Mouse (Mus musculus): ENCODE measurements around the gene Pif1.
A peak's percentile ranks its signal among the peaks of the same experiment; 100 is the strongest.

The Pif1 gene

DNA sequence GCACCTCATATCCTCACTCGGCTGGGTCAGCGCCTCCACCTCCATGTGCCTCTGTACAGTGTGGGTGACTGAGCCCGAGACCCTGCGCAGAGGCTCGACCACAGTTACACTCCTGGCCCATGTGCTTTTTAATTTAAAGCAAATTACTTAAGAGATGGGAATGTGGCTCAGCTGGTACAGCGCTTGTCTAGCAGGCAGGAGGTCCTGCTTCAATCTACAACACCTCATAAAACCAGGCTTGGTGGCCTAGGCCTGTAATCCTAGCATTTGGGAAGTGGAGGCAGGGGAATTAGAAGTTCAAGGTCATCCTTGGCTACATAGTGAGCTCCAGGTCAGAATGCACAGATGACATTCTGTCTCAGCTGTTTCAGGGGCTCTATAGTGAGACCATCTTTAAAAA is 28.2 kb upstream of the Pif1 start:
- no peak for DNase-seq (ENCODE audit: extremely low spot score, low spot score)

DNA sequence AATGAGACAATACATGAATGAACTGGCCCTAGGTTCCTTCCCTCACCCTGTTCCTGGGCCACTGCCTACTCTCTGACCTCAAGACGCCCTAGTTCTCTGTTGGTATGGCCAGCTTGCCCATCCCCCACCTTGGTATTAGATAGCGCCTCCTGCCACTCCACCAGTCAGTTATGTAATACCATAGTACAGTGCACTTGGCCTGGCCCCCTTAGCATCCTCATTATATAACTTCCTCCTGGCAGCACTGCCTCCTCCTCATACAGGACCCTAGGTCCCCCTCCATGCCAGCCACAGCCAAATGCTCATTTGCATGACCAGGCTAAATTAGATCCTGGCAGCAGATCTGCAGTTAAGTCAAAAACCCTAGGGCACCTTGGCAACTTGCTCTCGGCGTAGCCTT is 25.9 kb upstream of the Pif1 start:
- DNase-seq (ENCODE audit: extremely low spot score, low spot score): no peak

- DNase-seq (ENCODE audit: extremely low spot score, low spot score): peak; percentile 35
Observed at GRCm38 (mm10) chr9:65562081-65562506, 24.9 kb upstream of the Pif1 start.

DNA sequence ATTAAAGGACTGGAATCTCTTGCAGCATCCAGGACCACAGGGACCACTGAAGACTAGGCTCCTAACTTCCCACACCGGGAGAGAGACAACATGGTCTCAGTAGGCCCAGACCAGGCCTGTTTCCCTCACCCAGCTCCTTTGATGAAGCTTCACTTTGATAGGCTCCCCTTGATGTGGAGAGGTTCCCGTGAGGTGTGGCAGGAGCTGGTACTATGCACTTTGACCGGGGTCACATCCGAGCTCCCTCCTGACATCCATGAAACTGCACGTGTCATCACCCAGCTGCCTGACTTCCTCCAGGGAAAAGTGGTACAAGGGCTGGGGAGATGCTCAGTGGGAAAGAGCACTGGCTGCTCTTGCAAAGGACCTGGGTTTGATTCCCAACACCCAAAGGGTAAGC is 23.9 kb upstream of the Pif1 start:
- no peak for DNase-seq (ENCODE audit: extremely low spot score, low spot score)

DNA sequence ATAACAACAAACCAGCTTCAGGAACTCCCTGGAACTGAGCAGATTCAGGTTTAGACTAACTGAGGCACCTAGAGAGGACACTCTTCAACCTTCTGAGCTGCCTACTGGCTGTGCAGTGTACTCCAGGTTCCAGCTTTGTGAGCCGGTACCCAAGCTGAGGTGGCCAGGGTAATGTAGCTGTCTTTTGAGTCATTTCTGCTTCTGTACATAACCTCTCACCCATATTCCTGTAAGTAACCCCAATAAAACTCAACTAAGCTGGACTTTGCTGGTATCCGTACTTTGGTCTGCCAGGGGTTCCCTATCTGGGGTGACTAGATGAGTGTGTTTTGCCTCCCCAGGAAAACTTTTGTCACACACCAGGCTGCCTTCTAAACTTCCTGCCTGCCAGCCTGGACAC is 22.3 kb upstream of the Pif1 start:
- DNase-seq (ENCODE audit: extremely low spot score, low spot score): no peak

- no peak for DNase-seq (ENCODE audit: extremely low spot score, low spot score)
Observed at GRCm38 (mm10) chr9:65568787-65569186, 18.2 kb upstream of the Pif1 start.

- no peak for DNase-seq (ENCODE audit: extremely low spot score, low spot score)
Observed at GRCm38 (mm10) chr9:65569491-65569971, 17.4 kb upstream of the Pif1 start.

DNA sequence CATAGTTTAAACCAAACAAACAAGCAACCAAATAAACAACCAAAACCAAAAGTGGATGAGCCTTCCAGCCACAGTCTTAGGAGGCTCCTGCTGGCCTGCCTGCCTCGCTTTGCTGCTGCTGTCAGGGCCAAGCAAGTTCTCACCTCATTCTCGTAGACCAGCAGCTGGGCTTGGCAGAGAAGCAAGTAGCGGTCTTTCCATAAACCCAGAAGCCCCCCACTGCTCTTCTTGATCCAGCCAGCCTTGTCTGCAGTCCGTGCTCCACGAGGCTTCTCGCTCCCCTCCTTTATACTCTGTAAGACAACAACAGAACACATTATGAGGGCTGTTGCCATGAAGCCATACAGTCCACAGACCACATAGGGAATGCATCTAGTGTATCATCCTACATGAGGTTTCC is 14.1 kb upstream of the Pif1 start:
- DNase-seq (ENCODE audit: extremely low spot score, low spot score): no peak

DNA sequence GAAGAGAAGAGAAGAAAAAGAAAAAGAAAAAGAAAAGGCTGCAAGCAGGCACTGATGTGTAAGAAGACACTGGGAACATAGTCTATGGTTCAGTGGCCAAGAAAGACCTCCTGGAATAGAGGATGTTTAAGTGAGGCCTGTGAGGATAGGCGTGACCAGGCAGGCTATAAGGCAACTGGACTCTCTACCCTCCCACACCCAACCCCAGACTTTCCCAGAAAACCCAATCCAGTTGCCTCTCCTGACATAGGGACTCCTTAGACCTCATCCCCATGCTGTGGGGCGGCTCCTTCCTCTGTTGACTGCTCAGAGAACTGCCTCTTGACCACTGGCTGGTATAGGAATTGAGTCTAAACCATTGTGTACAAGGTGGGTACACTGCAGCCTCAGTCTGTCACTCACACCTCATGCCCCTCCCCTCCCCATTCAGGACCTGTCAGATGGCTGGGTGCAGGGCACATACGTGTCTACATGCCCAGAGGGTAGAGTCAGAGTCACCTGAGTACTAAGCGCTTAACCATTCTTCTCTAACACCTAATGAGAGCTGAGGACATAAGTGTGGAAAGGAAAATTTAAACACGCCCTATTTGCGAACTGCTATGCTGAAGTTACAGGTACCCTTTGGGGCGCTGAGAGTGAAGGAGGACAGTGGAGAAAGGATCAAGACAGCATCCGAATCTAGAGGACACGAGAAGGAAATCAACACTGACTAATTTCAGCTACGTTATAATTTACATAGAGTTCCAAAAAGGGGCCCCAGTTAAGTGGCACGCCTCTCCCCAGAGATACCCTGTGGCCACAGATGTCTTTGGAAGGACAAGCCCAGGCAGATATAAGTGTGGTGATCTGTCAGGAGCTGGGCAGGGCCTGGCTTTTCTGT is 12.2 kb upstream of the Pif1 start:
- DNase-seq (ENCODE audit: extremely low spot score, low spot score): no peak

- no peak for DNase-seq (ENCODE audit: extremely low spot score, low spot score)
Observed at GRCm38 (mm10) chr9:65575393-65576196, 11.4 kb upstream of the Pif1 start.

GRCm38 (mm10) chr9:65576861-65577510 is 10.0 kb upstream of the Pif1 start:
- DNase-seq (ENCODE audit: extremely low spot score, low spot score): no peak

DNA sequence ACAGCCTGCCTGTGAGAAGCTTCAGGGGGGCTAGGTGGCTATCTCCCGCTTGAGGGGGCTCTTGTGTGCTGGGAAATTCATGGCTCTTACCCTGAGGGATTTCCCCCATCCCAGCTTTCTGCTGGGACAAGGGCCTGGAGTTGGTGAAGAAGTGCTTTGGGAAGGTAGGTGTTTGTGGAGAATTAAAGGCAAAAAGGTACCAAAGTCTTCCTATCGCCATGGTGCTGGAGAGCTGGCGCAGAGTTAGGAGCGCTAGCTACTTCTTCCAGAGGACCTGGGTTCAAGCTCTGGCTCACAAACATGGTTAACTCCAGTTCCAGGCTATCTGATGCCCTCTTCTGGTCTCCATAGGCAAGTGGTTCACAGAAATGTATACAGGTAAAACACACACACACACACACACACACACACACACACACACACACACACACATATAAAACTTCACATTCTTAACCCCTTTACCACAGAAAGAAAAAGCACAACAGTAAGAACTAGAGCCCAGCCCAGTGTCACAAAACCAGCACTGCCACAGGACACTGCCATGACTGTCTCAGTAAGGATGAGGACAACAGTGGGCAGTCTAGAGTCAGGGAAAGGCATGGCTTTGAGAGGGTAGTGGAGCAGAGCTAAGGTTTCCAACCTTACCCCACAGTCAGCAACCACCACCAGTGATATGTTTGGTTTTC is 9.3 kb upstream of the Pif1 start:
- no peak for DNase-seq (ENCODE audit: extremely low spot score, low spot score)

DNA sequence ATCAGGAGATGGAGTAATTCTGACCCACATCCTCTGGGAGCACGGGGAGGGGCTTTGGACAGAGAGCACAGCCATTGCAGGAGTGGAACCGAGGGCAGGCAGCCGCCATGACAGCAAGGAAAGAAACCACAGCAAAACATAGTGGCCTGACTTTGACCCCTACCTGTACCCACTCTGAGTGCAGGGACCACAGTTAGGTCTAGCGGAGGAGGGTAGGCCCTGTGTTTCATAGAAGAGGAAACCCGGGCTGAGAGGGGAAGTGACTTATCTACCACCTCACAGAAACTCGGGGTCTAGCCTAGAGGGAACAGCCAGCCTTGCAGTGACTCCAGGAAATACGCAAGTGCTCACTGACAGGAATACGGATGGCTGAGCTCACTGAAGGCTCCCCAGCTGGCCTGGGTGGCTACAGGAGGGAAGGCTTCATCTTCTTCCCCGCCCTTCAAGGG is 8.1 kb upstream of the Pif1 start:
- DNase-seq (ENCODE audit: extremely low spot score, low spot score): no peak

- peak; percentile 100 for DNase-seq (ENCODE audit: extremely low spot score, low spot score)
Observed at GRCm38 (mm10) chr9:65579781-65580371, 7.1 kb upstream of the Pif1 start, which contains the start of gene Plekho2. TSS of gene Plekho2 (minus strand) at chr9:65580040.

GRCm38 (mm10) chr9:65580401-65581256 is 6.3 kb upstream of the Pif1 start:
- peak; percentile 76 for DNase-seq (ENCODE audit: extremely low spot score, low spot score)

GRCm38 (mm10) chr9:65583045-65583444 is 3.9 kb upstream of the Pif1 start:
- DNase-seq (ENCODE audit: extremely low spot score, low spot score): no peak

DNA sequence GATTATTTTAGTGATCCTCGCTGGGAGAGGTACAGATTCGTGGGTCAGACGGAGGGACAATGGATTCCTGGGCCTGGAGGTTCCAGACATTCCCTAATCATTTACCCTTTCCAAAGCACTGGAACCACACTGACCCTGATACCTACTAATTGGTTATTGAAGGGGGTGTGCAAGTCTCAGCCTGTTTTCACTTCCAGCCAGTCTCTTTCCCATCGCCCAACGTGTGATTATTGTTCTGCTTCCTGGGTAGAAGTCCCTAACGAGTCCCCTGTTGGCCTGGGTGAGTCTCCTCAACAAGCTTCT is 261 bp downstream of the Pif1 start:
- no peak for DNase-seq (ENCODE audit: extremely low spot score, low spot score)

DNA sequence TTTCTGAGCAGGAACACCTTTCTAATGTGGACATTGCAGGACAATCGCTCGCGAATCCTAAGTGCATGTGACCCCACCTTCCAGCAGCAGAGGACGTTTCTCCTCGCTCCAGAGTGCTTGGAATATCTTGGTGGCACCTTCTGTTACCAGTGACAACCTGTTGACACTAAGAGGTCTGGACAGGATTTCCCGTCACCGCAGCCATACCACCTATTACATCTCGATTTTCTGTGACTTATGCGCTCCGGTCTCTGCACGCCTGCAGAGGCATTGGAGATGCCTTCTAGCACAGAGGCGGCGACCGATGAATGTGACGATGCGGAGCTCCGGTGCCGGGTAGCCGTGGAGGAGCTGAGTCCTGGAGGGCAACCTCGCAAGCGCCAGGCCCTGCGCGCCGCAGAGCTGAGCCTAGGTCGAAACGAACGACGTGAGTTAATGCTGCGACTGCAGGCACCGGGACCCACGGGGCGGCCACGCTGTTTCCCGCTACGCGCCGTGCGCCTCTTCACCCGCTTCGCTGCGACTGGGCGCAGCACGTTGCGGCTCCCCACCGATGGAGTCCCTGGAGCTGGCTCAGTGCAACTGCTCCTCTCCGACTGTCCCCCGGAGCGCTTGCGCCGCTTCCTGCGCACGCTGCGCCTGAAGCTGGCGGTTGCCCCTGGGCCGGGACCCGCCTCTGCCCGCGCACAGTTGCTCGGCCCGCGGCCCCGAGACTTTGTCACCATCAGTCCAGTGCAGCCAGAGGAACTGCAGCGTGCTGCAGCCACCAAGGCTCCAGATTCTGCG is 806 bp downstream of the Pif1 start:
- peak; percentile 65 for DNase-seq (ENCODE audit: extremely low spot score, low spot score)

DNA sequence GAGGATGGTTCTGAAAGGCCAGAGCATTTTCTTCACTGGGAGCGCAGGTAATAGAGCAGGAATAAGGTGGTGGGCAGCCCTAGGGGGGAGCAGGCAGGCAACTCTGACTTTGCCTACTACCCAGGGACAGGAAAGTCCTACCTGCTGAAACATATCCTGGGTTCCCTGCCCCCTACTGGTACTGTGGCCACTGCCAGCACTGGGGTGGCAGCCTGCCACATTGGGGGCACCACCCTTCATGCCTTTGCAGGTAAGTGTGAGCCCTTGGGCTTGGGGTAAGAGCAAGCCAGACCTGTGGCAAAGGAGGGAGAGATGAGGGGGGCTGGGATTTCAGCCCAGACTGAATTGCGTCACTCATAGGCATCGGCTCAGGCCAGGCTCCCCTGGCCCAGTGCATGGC is 2.1 kb downstream of the Pif1 start:
- DNase-seq (ENCODE audit: extremely low spot score, low spot score): no peak
